Mouse (Mus musculus): ENCODE measurements at regions not wholly inside any gene's neighbourhood (a gene's known extent, or its start where the extent isn't known, plus 50 kb on each side); places are given as distances from the start of the nearest gene placed in this dataset.

- Histone ChIP-seq H3K4me3 (replicated peaks) (peak overlapping the region; percentile 52), H3K9me3 (ENCODE audit: control insufficient read depth, low read length) (no peaks in the 10 kb centered on the region), H3K27me3 (ENCODE audit: control insufficient read depth) (peaks cover 96% of the 10 kb centered on the region), H3K36me3 (ENCODE audit: control insufficient read depth) (no peaks in the 10 kb centered on the region), H3K4me1 (ENCODE audit: control insufficient read depth) (peaks cover 39% of the 10 kb centered on the region)
- no peak for TF ChIP-seq GATA1 (IDR thresholded peaks at IDR 0.05; ENCODE audit: low read length)
These were observed 101.6 kb upstream of the Med13l start for GRCm38 (mm10) chr5:118458727-118459390.

DNA sequence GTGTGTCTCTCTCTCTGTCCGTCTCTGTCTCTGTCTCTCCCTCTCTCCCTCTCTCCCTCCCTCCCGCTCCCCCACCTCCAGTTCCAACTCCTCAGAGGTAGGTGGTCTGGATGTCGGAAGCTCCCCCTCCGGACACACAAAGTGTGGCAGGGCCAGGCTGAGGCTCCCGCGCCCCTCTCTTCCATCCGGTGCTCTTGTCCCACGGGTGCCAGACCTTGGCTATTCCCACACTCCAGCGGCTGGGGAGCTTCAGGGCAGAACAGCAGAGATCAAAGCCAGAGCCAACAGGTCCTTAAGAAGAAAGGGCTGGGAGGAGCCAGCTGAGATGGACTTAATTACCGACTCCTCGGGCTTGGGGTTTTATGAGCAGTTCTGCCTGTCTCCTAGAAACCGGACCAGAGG, 101.1 kb upstream of the Med13l start:
- Histone ChIP-seq H3K4me1 (ENCODE audit: control insufficient read depth) (peaks cover 39% of the 10 kb centered on the region), H3K9me3 (ENCODE audit: control insufficient read depth, low read length) (no peaks in the 10 kb centered on the region), H3K4me3 (replicated peaks) (peak overlapping the region; percentile 52), H3K27me3 (ENCODE audit: control insufficient read depth) (peaks cover 96% of the 10 kb centered on the region), H3K36me3 (ENCODE audit: control insufficient read depth) (no peaks in the 10 kb centered on the region)
- TF ChIP-seq TAL1 (IDR thresholded peaks at IDR 0.05; ENCODE audit: low read length) (no peak), GATA1 (IDR thresholded peaks at IDR 0.05; ENCODE audit: low read length) (no peak)

DNA sequence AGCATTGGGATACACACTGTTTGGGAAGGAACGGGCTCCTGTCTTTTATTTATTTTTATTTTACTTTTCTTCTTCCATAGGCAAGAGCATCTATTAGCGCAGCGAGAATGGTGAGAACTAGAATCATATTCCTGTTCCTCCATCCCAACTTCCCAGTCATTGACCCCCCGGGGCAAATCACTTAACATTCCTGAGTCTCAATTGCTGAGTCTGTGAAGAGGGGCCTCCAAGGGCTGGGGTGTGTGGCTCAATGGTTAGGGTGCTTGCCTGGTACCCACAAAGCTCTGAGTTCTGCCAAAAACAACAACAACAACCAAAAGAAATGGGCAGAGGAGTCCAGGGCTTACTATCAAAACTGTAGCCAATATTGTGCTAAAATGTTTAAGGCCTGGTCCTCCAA, 98.5 kb upstream of the Med13l start:
- H3K4me1 ChIP-seq (ENCODE audit: control insufficient read depth) = peaks cover 59% of the 10 kb centered on the region
- peaks cover 95% of the 10 kb centered on the region for H3K27me3 ChIP-seq (ENCODE audit: control insufficient read depth)
- H3K4me3 ChIP-seq (replicated peaks) = no peak overlapping the region
- H3K36me3 ChIP-seq (ENCODE audit: control insufficient read depth) = no peaks in the 10 kb centered on the region
- H3K9me3 ChIP-seq (ENCODE audit: control insufficient read depth, low read length) = no peaks in the 10 kb centered on the region
- no peak for TF ChIP-seq TAL1 (IDR thresholded peaks at IDR 0.05; ENCODE audit: low read length)
- TF ChIP-seq GATA1 (IDR thresholded peaks at IDR 0.05; ENCODE audit: low read length) = no peak

GRCm38 (mm10) chr5:118464931-118465801, 95.3 kb upstream of the Med13l start:
- H3K36me3 ChIP-seq (ENCODE audit: control insufficient read depth) = no peaks in the 10 kb centered on the region
- TF ChIP-seq GATA1 (IDR thresholded peaks at IDR 0.05; ENCODE audit: low read length) (no peak), TAL1 (IDR thresholded peaks at IDR 0.05; ENCODE audit: low read length) (no peak)
- peaks cover 65% of the 10 kb centered on the region for H3K4me1 ChIP-seq (ENCODE audit: control insufficient read depth)
- peak overlapping the region; percentile 63 for H3K4me3 ChIP-seq (replicated peaks)
- no peaks in the 10 kb centered on the region for H3K9me3 ChIP-seq (ENCODE audit: control insufficient read depth, low read length)
- peaks cover 89% of the 10 kb centered on the region for H3K27me3 ChIP-seq (ENCODE audit: control insufficient read depth)

GRCm38 (mm10) chr5:118465991-118466750, 94.3 kb upstream of the Med13l start:
- Histone ChIP-seq H3K4me1 (ENCODE audit: control insufficient read depth) (peaks cover 66% of the 10 kb centered on the region), H3K27me3 (ENCODE audit: control insufficient read depth) (peaks cover 79% of the 10 kb centered on the region), H3K9me3 (ENCODE audit: control insufficient read depth, low read length) (no peaks in the 10 kb centered on the region), H3K36me3 (ENCODE audit: control insufficient read depth) (no peaks in the 10 kb centered on the region), H3K4me3 (replicated peaks) (peak overlapping the region; percentile 63)
- TF ChIP-seq TAL1 (IDR thresholded peaks at IDR 0.05; ENCODE audit: low read length) = no peak
- TF ChIP-seq GATA1 (IDR thresholded peaks at IDR 0.05; ENCODE audit: low read length) = no peak

DNA sequence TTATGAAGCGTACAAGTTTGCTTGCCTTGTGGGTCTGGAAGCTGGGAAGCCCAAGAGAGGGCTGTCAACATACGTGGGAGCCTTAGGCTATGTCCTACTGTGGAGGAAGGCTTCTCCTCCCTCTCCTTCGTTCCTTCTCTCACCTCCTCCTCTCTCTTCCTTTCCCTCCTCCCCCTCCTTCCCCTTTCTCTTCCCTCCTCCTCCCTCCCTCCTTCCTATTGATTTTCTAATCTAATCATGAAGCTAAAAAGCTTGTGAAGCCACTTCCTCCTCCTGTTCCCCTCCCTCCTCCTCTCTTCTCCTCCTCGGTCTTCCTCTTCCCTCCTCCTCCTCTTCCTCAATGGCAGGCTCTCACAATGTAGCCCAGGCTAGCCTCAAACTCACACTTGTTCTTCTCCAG, 91.7 kb upstream of the Med13l start:
- peaks cover 53% of the 10 kb centered on the region for H3K27me3 ChIP-seq (ENCODE audit: control insufficient read depth)
- TF ChIP-seq TAL1 (IDR thresholded peaks at IDR 0.05; ENCODE audit: low read length) (no peak), GATA1 (IDR thresholded peaks at IDR 0.05; ENCODE audit: low read length) (no peak)
- no peaks in the 10 kb centered on the region for H3K36me3 ChIP-seq (ENCODE audit: control insufficient read depth)
- no peaks in the 10 kb centered on the region for H3K9me3 ChIP-seq (ENCODE audit: control insufficient read depth, low read length)
- peaks cover 69% of the 10 kb centered on the region for H3K4me1 ChIP-seq (ENCODE audit: control insufficient read depth)
- no peak overlapping the region for H3K4me3 ChIP-seq (replicated peaks)

DNA sequence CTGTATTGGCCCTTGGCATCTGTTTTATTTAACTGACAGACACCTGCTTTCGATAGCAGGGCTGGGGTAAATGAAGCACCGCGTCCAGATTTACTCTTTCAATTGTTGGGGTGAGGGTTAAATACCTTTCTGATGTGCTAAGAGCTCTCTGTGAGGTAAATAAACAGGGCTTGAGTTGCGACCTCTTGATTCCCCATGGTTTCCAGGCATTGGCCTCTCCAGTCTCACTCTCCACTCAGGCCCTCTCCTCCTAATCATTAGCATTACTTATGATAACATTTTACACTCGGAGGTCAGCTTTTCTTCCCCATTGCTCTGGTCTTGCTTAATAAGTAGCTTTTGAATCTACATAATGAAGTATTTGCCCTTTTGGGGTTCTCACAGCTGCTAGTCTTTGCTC, 88.9 kb upstream of the Med13l start:
- Histone ChIP-seq H3K9me3 (ENCODE audit: control insufficient read depth, low read length) (no peaks in the 10 kb centered on the region), H3K4me3 (replicated peaks) (no peak overlapping the region), H3K36me3 (ENCODE audit: control insufficient read depth) (no peaks in the 10 kb centered on the region), H3K4me1 (ENCODE audit: control insufficient read depth) (peaks cover 66% of the 10 kb centered on the region), H3K27me3 (ENCODE audit: control insufficient read depth) (peaks cover 28% of the 10 kb centered on the region)
- TF ChIP-seq GATA1 (IDR thresholded peaks at IDR 0.05; ENCODE audit: low read length) (no peak), TAL1 (IDR thresholded peaks at IDR 0.05; ENCODE audit: low read length) (no peak)

- no peaks in the 10 kb centered on the region for H3K36me3 ChIP-seq (ENCODE audit: control insufficient read depth)
These were observed 88.2 kb upstream of the Med13l start for GRCm38 (mm10) chr5:118472291-118472690.

More at GRCm38 (mm10) chr5:118472291-118472690, 88.2 kb upstream of the Med13l start:
- peaks cover 67% of the 10 kb centered on the region for H3K4me1 ChIP-seq (ENCODE audit: control insufficient read depth)
- no peak overlapping the region for H3K4me3 ChIP-seq (replicated peaks)
- no peak for TF ChIP-seq GATA1 (IDR thresholded peaks at IDR 0.05; ENCODE audit: low read length)
- TF ChIP-seq TAL1 (IDR thresholded peaks at IDR 0.05; ENCODE audit: low read length) = no peak
- H3K9me3 ChIP-seq (ENCODE audit: control insufficient read depth, low read length) = no peaks in the 10 kb centered on the region
- H3K27me3 ChIP-seq (ENCODE audit: control insufficient read depth) = peaks cover 20% of the 10 kb centered on the region

Data from erythroblast, embryonic 14.5 days (primary cell).